Mouse (Mus musculus) midbrain, embryonic 14.5 days (tissue): ENCODE results near the gene Fkbp2. TPM values are rescaled to one million over a fixed set of nuclear protein-coding genes. Genes with fewer than 3 reads are reported as not detected.

ENCODE experiments used
- ATAC-seq: fragments of 200-750 bp; cut with Nextera tagmentation; 2 replicates; pipeline ENCODE4 v1.8.0; 2017; ENCODE audit warnings: moderate number of reproducible peaks, moderate library complexity; ENCODE audit not compliant: low FRiP score, low TSS enrichment
- DNase-seq: peaks from one replicate; pipeline ENCODE4 v3.0.0-alpha.2; 2015
- H3K27ac ChIP-seq: fragments of 300-500 bp; sonication (generic); replicated peaks from 2 replicates; pipeline ENCODE4 v1.5.1; 2014; ENCODE audit warnings: mild to moderate bottlenecking, low read depth, low read length, moderate library complexity
- H3K27me3 ChIP-seq: fragments of 300-500 bp; sonication (generic); 2 replicates; pipeline ENCODE4 v1.6.1; 2014; ENCODE audit warnings: low read length, control low read depth, mixed read lengths; ENCODE audit not compliant: control insufficient read depth, insufficient read depth
- H3K36me3 ChIP-seq: fragments of 300-500 bp; sonication (generic); 2 replicates; pipeline ENCODE4 v1.6.1; 2014; ENCODE audit warnings: low read length, control low read depth; ENCODE audit not compliant: control insufficient read depth, insufficient read depth
- H3K4me1 ChIP-seq: fragments of 300-500 bp; sonication (generic); 2 replicates; pipeline ENCODE4 v1.6.1; 2014; ENCODE audit warnings: mild to moderate bottlenecking, antibody characterized with exemption, low read length, control low read depth; ENCODE audit not compliant: control insufficient read depth, insufficient read depth
- H3K4me2 ChIP-seq: fragments of 300-500 bp; sonication (generic); 2 replicates; pipeline ENCODE4 v1.6.1; 2014; ENCODE audit warnings: mild to moderate bottlenecking, low read length, moderate library complexity
- H3K4me3 ChIP-seq: fragments of 300-500 bp; sonication (generic); replicated peaks from 2 replicates; pipeline ENCODE4 v1.5.1; 2014; ENCODE audit warnings: low read depth, low read length
- H3K9ac ChIP-seq: fragments of 300-500 bp; sonication (generic); replicated peaks from 2 replicates; pipeline ENCODE4 v1.6.1; 2014; ENCODE audit warnings: mild to moderate bottlenecking, low read length, moderate library complexity
- H3K9me3 ChIP-seq: fragments of 300-500 bp; sonication (generic); 2 replicates; pipeline ENCODE4 v1.6.1; 2016; ENCODE audit warnings: low read length, control low read depth, mixed read lengths; ENCODE audit not compliant: control insufficient read depth
- WGBS: fragments of 180-500 bp; shearing (Covaris S2); extraction: QIAGEN DNeasy Blood & Tissue Kit; methylation state at CpG from one replicate; pipeline ENCODE4 v1.1.7; 2014; 5-methylcytosine and 5-hydroxymethylcytosine counted together
- polyA plus RNA-seq: library from polyadenylated mRNA; unstranded; fragments of >200 nt; fragmentation: Nextera tagmentation; extraction: Ambion mirVana; gene quantifications from 2 replicates; pipeline ENCODE4 v1.2.1, GENCODE M21; 2014

The Fkbp2 gene
- polyA plus RNA-seq, 1 experiment from 2014 or later, result 73.8 TPM

GRCm38 (mm10) chr19:6975537-6976521 lies 4.5 kb downstream of the Fkbp2 start, which contains the start of gene Plcb3:
Plcb3 (minus strand) TSS chr19:6976470.
- no peak for ATAC-seq

GRCm38 (mm10) chr19:6974211-6975205 lies 5.8 kb downstream of the Fkbp2 start, which contains the start of gene Ppp1r14b:
Ppp1r14b (plus strand) TSS chr19:6974968.
- H3K4me1 ChIP-seq, result peaks cover 44% of the 10 kb centered on the region
- peak within 1 kb of the TSS; percentile 95 for H3K27ac ChIP-seq
- DNase-seq, result peak; percentile 93
- peak; percentile 75 for ATAC-seq
- peak within 1 kb of the TSS; percentile 74 for H3K4me3 ChIP-seq
- peak within 1 kb of the TSS; percentile 78 for H3K4me2 ChIP-seq
- no peaks in the 10 kb centered on the region for H3K9me3 ChIP-seq
- under 1% methylated on average over 82 of the region's 84 CpGs for WGBS
- peaks cover 5% of the 10 kb centered on the region; the same call in 1 of the 2 replicates for H3K27me3 ChIP-seq
- H3K9ac ChIP-seq, result peak within 1 kb of the TSS; percentile 79
- peaks cover 22% of the 10 kb centered on the region for H3K36me3 ChIP-seq

More at GRCm38 (mm10) chr19:6975537-6976521, 4.5 kb downstream of the Fkbp2 start, which contains the start of gene Plcb3:
- no peaks in the 10 kb centered on the region for H3K27me3 ChIP-seq
- no peaks in the 10 kb centered on the region for H3K9me3 ChIP-seq
- H3K4me3 ChIP-seq, result peak within 1 kb of the TSS; percentile 74
- peak within 1 kb of the TSS; percentile 78 for H3K4me2 ChIP-seq
- H3K27ac ChIP-seq, result peak within 1 kb of the TSS; percentile 95
- H3K36me3 ChIP-seq, result peaks cover 22% of the 10 kb centered on the region
- peak; percentile 83 for DNase-seq
- H3K9ac ChIP-seq, result peak within 1 kb of the TSS; percentile 79
- H3K4me1 ChIP-seq, result peaks cover 36% of the 10 kb centered on the region
- WGBS, result under 1% methylated on average over 16 of the region's 16 CpGs

- H3K9me3 ChIP-seq, result no peaks in the 10 kb centered on the region
- WGBS, result 42% methylated on average over 12 of the region's 12 CpGs
- H3K27ac ChIP-seq, result peak overlapping the region; percentile 95
- no peak for ATAC-seq
- peak; percentile 22 for DNase-seq
- peaks cover 13% of the 10 kb centered on the region for H3K27me3 ChIP-seq
- H3K4me1 ChIP-seq, result peaks cover 35% of the 10 kb centered on the region
- H3K36me3 ChIP-seq, result peaks cover 22% of the 10 kb centered on the region
- H3K9ac ChIP-seq, result peak overlapping the region; percentile 79
- peak overlapping the region; percentile 78 for H3K4me2 ChIP-seq
- peak overlapping the region; percentile 74 for H3K4me3 ChIP-seq
Measured at GRCm38 (mm10) chr19:6973581-6974190, 6.6 kb downstream of the Fkbp2 start.

GRCm38 (mm10) chr19:6972247-6972917 lies 7.9 kb downstream of the Fkbp2 start:
- peaks cover 24% of the 10 kb centered on the region for H3K4me1 ChIP-seq
- H3K27me3 ChIP-seq, result peaks cover 20% of the 10 kb centered on the region
- H3K36me3 ChIP-seq, result peaks cover 9% of the 10 kb centered on the region
- 80% methylated on average over 13 of the region's 13 CpGs for WGBS
- ATAC-seq (no peak), DNase-seq (no peak)
- H3K4me2 ChIP-seq, result no peak overlapping the region
- H3K27ac ChIP-seq, result no peak overlapping the region
- H3K4me3 ChIP-seq, result no peak overlapping the region
- no peak overlapping the region for H3K9ac ChIP-seq
- no peaks in the 10 kb centered on the region for H3K9me3 ChIP-seq

GRCm38 (mm10) chr19:6971644-6972043 lies 8.7 kb downstream of the Fkbp2 start:
- ATAC-seq, result no peak
- H3K27ac ChIP-seq, result no peak overlapping the region
- H3K27me3 ChIP-seq, result peaks cover 20% of the 10 kb centered on the region
- H3K36me3 ChIP-seq, result peaks cover 4% of the 10 kb centered on the region; the same call in 1 of the 2 replicates
- no peaks in the 10 kb centered on the region for H3K9me3 ChIP-seq
- DNase-seq, result no peak
- H3K4me1 ChIP-seq, result peaks cover 19% of the 10 kb centered on the region
- H3K4me3 ChIP-seq, result no peak overlapping the region
- 57% methylated on average over 6 of the region's 6 CpGs for WGBS
- H3K9ac ChIP-seq, result no peak overlapping the region
- no peak overlapping the region for H3K4me2 ChIP-seq

- H3K36me3 ChIP-seq, result no peaks in the 10 kb centered on the region
- DNase-seq, result no peak
- peaks cover 20% of the 10 kb centered on the region for H3K27me3 ChIP-seq
- peak overlapping the region; percentile 46 for H3K4me2 ChIP-seq
- no peak for ATAC-seq
- no peak overlapping the region for H3K4me3 ChIP-seq
- no peaks in the 10 kb centered on the region for H3K9me3 ChIP-seq
- H3K27ac ChIP-seq, result no peak overlapping the region
- no peak overlapping the region; the same call in 1 of the 2 replicates for H3K9ac ChIP-seq
- 15% methylated on average over 11 of the region's 11 CpGs for WGBS
- H3K4me1 ChIP-seq, result peaks cover 12% of the 10 kb centered on the region
Measured at GRCm38 (mm10) chr19:6970460-6971085, 9.7 kb downstream of the Fkbp2 start.

- Histone ChIP-seq H3K4me2 (peak overlapping the region; percentile 46), H3K9ac (no peak overlapping the region; the same call in 1 of the 2 replicates), H3K4me1 (peaks cover 12% of the 10 kb centered on the region), H3K9me3 (no peaks in the 10 kb centered on the region), H3K27me3 (peaks cover 20% of the 10 kb centered on the region), H3K27ac (no peak overlapping the region), H3K4me3 (peak overlapping the region; percentile 28), H3K36me3 (no peaks in the 10 kb centered on the region)
- ATAC-seq (no peak), DNase-seq (peak; percentile 53)
- WGBS, result 1% methylated on average over 55 of the region's 55 CpGs
Measured at GRCm38 (mm10) chr19:6969665-6970381, 10.5 kb downstream of the Fkbp2 start.
